In the genomic region with DNA sequence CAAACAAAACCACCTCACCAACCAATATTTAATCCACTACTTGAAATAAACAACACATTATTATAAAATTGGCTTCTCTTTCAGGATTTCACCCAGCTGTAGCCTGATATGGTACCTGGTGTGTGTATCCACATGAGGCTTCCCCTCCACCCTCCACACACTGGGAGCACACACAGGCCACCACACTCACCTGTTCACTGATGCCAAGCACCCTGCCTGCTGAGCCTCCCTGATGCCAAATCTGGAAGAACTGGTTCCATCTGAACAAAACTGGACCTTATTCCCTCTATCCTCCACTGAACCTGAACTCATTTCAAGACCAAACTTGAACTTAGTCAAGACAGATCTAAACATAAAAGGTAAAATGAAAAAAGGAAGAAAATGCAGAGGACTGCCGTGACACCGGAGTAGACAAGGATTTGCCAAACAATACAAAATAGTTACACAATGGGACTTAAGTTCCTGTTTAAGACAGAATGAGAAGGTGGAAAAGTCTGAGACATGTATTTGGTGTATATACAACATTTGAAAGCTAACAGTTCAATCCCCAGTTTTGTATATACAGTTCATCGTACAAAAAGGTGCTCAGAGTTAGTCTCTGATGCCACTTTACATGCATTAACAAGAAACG, we compare ENCODE assay signal across 26 mouse cellular contexts. TPM values are rescaled to one million over a fixed set of nuclear protein-coding genes. Genes with fewer than 3 reads are reported as not detected.
DNase-seq lines count a peak whose midpoint lies in the region; ATAC-seq and TF ChIP-seq lines count a peak whose summit lies in the region.
"Had no signal": no experiment of that assay in that cellular context is flagged by ENCODE, and none has a peak within 500 bp of the region (broad histone marks: within the 10 kb centered on the region; RNA-seq: fewer than 3 reads in every experiment).

No protein-coding gene starts in this region.

- no peaks in the 10 kb centered on the region for H3K27me3 ChIP-seq in kidney, embryonic 16.5 days (ENCODE audit: insufficient read depth, low read length)
- no peaks in the 10 kb centered on the region for H3K27me3 ChIP-seq in hindbrain, postnatal 0 days (ENCODE audit: insufficient read depth, low read length)
- H3K27me3 ChIP-seq: embryonic facial prominence, embryonic 13.5 days; forebrain, embryonic 13.5 days; hindbrain, embryonic 13.5 days had no signal

- peak; percentile 69 for DNase-seq in heart, adult 11 months
- DNase-seq in heart, postnatal 14 days, result no peak
- DNase-seq in kidney, adult 18-20 months, result no peak
- peak; percentile 13 for DNase-seq in gonadal fat pad, adult 2 months (ENCODE audit: low read depth)
- no peak for DNase-seq in hindbrain, postnatal 0 days (ENCODE audit: low spot score)
- DNase-seq: adrenal gland, postnatal 10 days; cerebellum, adult 11 months; cerebellum, adult 9-10 months; forebrain, postnatal 0 days; gastrocnemius, postnatal 14 days; heart, adult 18-20 months; heart, postnatal 10 days had no signal

- H3K36me3 ChIP-seq in kidney, embryonic 16.5 days (ENCODE audit: insufficient read depth, low read length), result peaks cover 35% of the 10 kb centered on the region
- peaks cover 41% of the 10 kb centered on the region for H3K36me3 ChIP-seq in hindbrain, postnatal 0 days (ENCODE audit: insufficient read depth, low read length)

- no peak overlapping the region for H3K4me2 ChIP-seq in kidney, embryonic 16.5 days (replicated peaks; ENCODE audit: low read depth, low read length)
- H3K4me2 ChIP-seq in hindbrain, postnatal 0 days (ENCODE audit: low read depth, low read length), result no peak overlapping the region
- H3K4me2 ChIP-seq: embryonic facial prominence, embryonic 13.5 days; forebrain, embryonic 13.5 days; hindbrain, embryonic 13.5 days had no signal

- H3K4me3 ChIP-seq in kidney, embryonic 16.5 days (ENCODE audit: low read length), result no peak overlapping the region
- H3K4me3 ChIP-seq in hindbrain, postnatal 0 days (ENCODE audit: low read length), result no peak overlapping the region
- H3K4me3 ChIP-seq: embryonic facial prominence, embryonic 13.5 days; forebrain, embryonic 13.5 days; heart, embryonic 10.5 days; hindbrain, embryonic 13.5 days had no signal

- H3K27ac ChIP-seq in kidney, embryonic 16.5 days (ENCODE audit: low read length), result peak overlapping the region; percentile 21; the same call in 1 of the 2 replicates
- no peak overlapping the region for H3K27ac ChIP-seq in hindbrain, postnatal 0 days
- H3K27ac ChIP-seq: embryonic facial prominence, embryonic 13.5 days; forebrain, embryonic 13.5 days; heart, embryonic 10.5 days; hindbrain, embryonic 13.5 days had no signal

- no peaks in the 10 kb centered on the region for H3K9me3 ChIP-seq in kidney, embryonic 16.5 days (ENCODE audit: low read length)
- no peaks in the 10 kb centered on the region for H3K9me3 ChIP-seq in hindbrain, postnatal 0 days (ENCODE audit: low read length)
- H3K9me3 ChIP-seq: embryonic facial prominence, embryonic 13.5 days; forebrain, embryonic 13.5 days; heart, embryonic 10.5 days; hindbrain, embryonic 13.5 days had no signal

- TF ChIP-seq CTCF in hindbrain, postnatal 0 days (IDR thresholded peaks at IDR 0.05; ENCODE audit: low read depth), result no peak

- intact Hi-C loops in heart, postnatal 14 days (cut with DNase I), result no loop called here

- no peaks in the 10 kb centered on the region for H3K4me1 ChIP-seq in kidney, embryonic 16.5 days (ENCODE audit: insufficient read depth, low read length)
- H3K4me1 ChIP-seq in hindbrain, postnatal 0 days (ENCODE audit: insufficient read depth, low read length), result no peaks in the 10 kb centered on the region
- H3K4me1 ChIP-seq: embryonic facial prominence, embryonic 13.5 days; forebrain, embryonic 13.5 days; heart, embryonic 10.5 days; hindbrain, embryonic 13.5 days had no signal

- H3K9ac ChIP-seq in kidney, embryonic 16.5 days (replicated peaks; ENCODE audit: low read length), result no peak overlapping the region
- no peak overlapping the region for H3K9ac ChIP-seq in hindbrain, postnatal 0 days (replicated peaks; ENCODE audit: low read length)
- H3K9ac ChIP-seq: embryonic facial prominence, embryonic 13.5 days; forebrain, embryonic 13.5 days; forebrain, postnatal 0 days; hindbrain, embryonic 13.5 days had no signal

- ATAC-seq in kidney, embryonic 16.5 days (ENCODE audit: low FRiP score, low TSS enrichment), result peak; percentile 54; the same call in 1 of the 2 replicates
- peak; percentile 50; the same call in 1 of the 2 replicates for ATAC-seq in megakaryocyte progenitor cell, adult 5-6 weeks (replicated peaks; ENCODE audit: poor library complexity)
- ATAC-seq in hindbrain, postnatal 0 days, result no peak
- ATAC-seq: forebrain, embryonic 13.5 days; forebrain, postnatal 0 days had no signal

- 94% methylated on average over 4 of the region's 4 CpGs for WGBS in kidney, embryonic 16.5 days
- 93% methylated on average over 4 of the region's 4 CpGs for WGBS in hindbrain, postnatal 0 days

RNA-seq across cellular contexts. Expression of gene E130116L18Rik, which starts 45.4 kb away (rescaled TPM):
- not detected for total RNA-seq in heart, postnatal 14 days (2021)
- not detected in 2 replicates for polyA plus RNA-seq in kidney, embryonic 16.5 days (2015; fragmentation: Nextera tagmentation; extraction: Ambion mirVana)
- 1.1 TPM in 1 of 2 replicates, not detected in the other for polyA plus RNA-seq in gonadal fat pad, adult 2 months (2012; rRNA removed)
- total RNA-seq in megakaryocyte progenitor cell, adult 5-6 weeks (2015), result not detected in 2 replicates
- total RNA-seq in megakaryocyte progenitor cell, adult 5-6 weeks (2017), result not detected in 2 replicates
- total RNA-seq in hindbrain, postnatal 0 days (2014; rRNA removed), result not detected in 2 replicates
- 1.3 TPM in 1 of 2 replicates, not detected in the other for polyA plus RNA-seq in hindbrain, postnatal 0 days (2015; fragmentation: Nextera tagmentation; extraction: Ambion mirVana)
- total RNA-seq: adrenal gland, postnatal 10 days; adrenal gland, postnatal 4 days; forebrain, postnatal 0 days; gastrocnemius, adult 18-20 months; gastrocnemius, postnatal 14 days; heart, adult 18-20 months; heart, postnatal 10 days; hematopoietic stem cell, adult 5-6 weeks; MEL had no signal
- polyA plus RNA-seq: brain, embryonic 14.5 days; C2C12; cortical plate, adult 2 months; embryonic facial prominence, embryonic 13.5 days; forebrain, embryonic 13.5 days; heart, embryonic 10.5 days; heart, embryonic 14.5 days; hindbrain, embryonic 13.5 days had no signal

RNA-seq across cellular contexts. Expression of gene Galnt11, which starts 46.7 kb away (rescaled TPM):
- total RNA-seq in heart, postnatal 14 days (2021), result 10 to 100 TPM; 24.5 TPM
- polyA plus RNA-seq in kidney, embryonic 16.5 days (2015; fragmentation: Nextera tagmentation; extraction: Ambion mirVana), result 107 and 123 TPM in 2 replicates
- polyA plus RNA-seq in gonadal fat pad, adult 2 months (2012; rRNA removed), result 30.1 and 32.4 TPM in 2 replicates
- total RNA-seq in megakaryocyte progenitor cell, adult 5-6 weeks (2015), result 23.2 and 28.5 TPM in 2 replicates
- 18.0 and 18.8 TPM in 2 replicates for total RNA-seq in megakaryocyte progenitor cell, adult 5-6 weeks (2017)
- 56.7 and 58.9 TPM in 2 replicates for total RNA-seq in hindbrain, postnatal 0 days (2014; rRNA removed)
- polyA plus RNA-seq in hindbrain, postnatal 0 days (2015; fragmentation: Nextera tagmentation; extraction: Ambion mirVana), result 56.8 and 60.8 TPM in 2 replicates

Comparison
In these comparisons a context has a peak if more than half of its experiments do, and no peak if none do; other contexts are left out.
1. DNase-seq: peak in heart, adult 11 months (single experiment) and gonadal fat pad, adult 2 months (single experiment); none in heart, postnatal 14 days (0 of 2), kidney, adult 18-20 months (single experiment) and hindbrain, postnatal 0 days (single experiment).